Mouse (Mus musculus): ENCODE data around the gene Use1. TPM values are rescaled to one million over a fixed set of nuclear protein-coding genes. Genes with fewer than 3 reads are reported as not detected.

Gene Use1
- polyA plus RNA-seq, 1 experiment from 2014 or later: 78.0 TPM

- no peaks in the 10 kb centered on the region; the same call in none of the 2 replicates for H3K36me3 ChIP-seq (replicated peaks; ENCODE audit: control insufficient read depth, insufficient read depth, low read depth, low read length)
- no peak for DNase-seq (ENCODE audit: low spot score)
- no peaks in the 10 kb centered on the region for H3K9me3 ChIP-seq (replicated peaks; ENCODE audit: control insufficient read depth, low read length)
- H3K27ac ChIP-seq (replicated peaks; ENCODE audit: low read depth, low read length): no peak overlapping the region
- no peaks in the 10 kb centered on the region for H3K27me3 ChIP-seq (ENCODE audit: control insufficient read depth, insufficient read depth, low read length)
- H3K4me3 ChIP-seq (ENCODE audit: low read depth, low read length): no peak overlapping the region
- ATAC-seq (replicated peaks; ENCODE audit: insufficient number of reproducible peaks, low FRiP score, low TSS enrichment, low read depth): no peak
- no peak overlapping the region for H3K9ac ChIP-seq (replicated peaks; ENCODE audit: low read length)
- no peak overlapping the region for H3K4me2 ChIP-seq (ENCODE audit: low read depth, low read length)
- H3K4me1 ChIP-seq (ENCODE audit: control insufficient read depth, insufficient read depth, low read length): no peaks in the 10 kb centered on the region
- 76% methylated on average over 3 of the region's 3 CpGs for WGBS
Observed at GRCm38 (mm10) chr8:71351117-71351516, 15.5 kb upstream of the Use1 start.

- no peaks in the 10 kb centered on the region; the same call in none of the 2 replicates for H3K36me3 ChIP-seq (replicated peaks; ENCODE audit: control insufficient read depth, insufficient read depth, low read depth, low read length)
- no peaks in the 10 kb centered on the region for H3K27me3 ChIP-seq (ENCODE audit: control insufficient read depth, insufficient read depth, low read length)
- ATAC-seq (replicated peaks; ENCODE audit: insufficient number of reproducible peaks, low FRiP score, low TSS enrichment, low read depth): no peak
- WGBS: 93% methylated on average over 1 of the region's 1 CpGs
- no peak overlapping the region for H3K9ac ChIP-seq (replicated peaks; ENCODE audit: low read length)
- no peak overlapping the region for H3K4me3 ChIP-seq (ENCODE audit: low read depth, low read length)
- no peaks in the 10 kb centered on the region for H3K4me1 ChIP-seq (ENCODE audit: control insufficient read depth, insufficient read depth, low read length)
- H3K4me2 ChIP-seq (ENCODE audit: low read depth, low read length): no peak overlapping the region
- no peak overlapping the region for H3K27ac ChIP-seq (replicated peaks; ENCODE audit: low read depth, low read length)
- no peaks in the 10 kb centered on the region for H3K9me3 ChIP-seq (replicated peaks; ENCODE audit: control insufficient read depth, low read length)
- no peak for DNase-seq (ENCODE audit: low spot score)
Observed at GRCm38 (mm10) chr8:71351520-71351919, 15.1 kb upstream of the Use1 start.

GRCm38 (mm10) chr8:71358026-71358425 lies 8.6 kb upstream of the Use1 start:
- H3K9me3 ChIP-seq (replicated peaks; ENCODE audit: control insufficient read depth, low read length): no peaks in the 10 kb centered on the region
- H3K27ac ChIP-seq (replicated peaks; ENCODE audit: low read depth, low read length): no peak overlapping the region
- H3K36me3 ChIP-seq (replicated peaks; ENCODE audit: control insufficient read depth, insufficient read depth, low read depth, low read length): no peaks in the 10 kb centered on the region; the same call in none of the 2 replicates
- H3K4me1 ChIP-seq (ENCODE audit: control insufficient read depth, insufficient read depth, low read length): no peaks in the 10 kb centered on the region
- no peak for ATAC-seq (replicated peaks; ENCODE audit: insufficient number of reproducible peaks, low FRiP score, low TSS enrichment, low read depth)
- no peak overlapping the region for H3K9ac ChIP-seq (replicated peaks; ENCODE audit: low read length)
- no peak overlapping the region for H3K4me2 ChIP-seq (ENCODE audit: low read depth, low read length)
- H3K27me3 ChIP-seq (ENCODE audit: control insufficient read depth, insufficient read depth, low read length): no peaks in the 10 kb centered on the region
- 81% methylated on average over 3 of the region's 3 CpGs for WGBS
- no peak for DNase-seq (ENCODE audit: low spot score)
- H3K4me3 ChIP-seq (ENCODE audit: low read depth, low read length): no peak overlapping the region

- DNase-seq (ENCODE audit: low spot score): no peak
- H3K4me1 ChIP-seq (ENCODE audit: control insufficient read depth, insufficient read depth, low read length): 0 out of 2 replicates have a peak, but pooled peaks cover 3% of the 10 kb centered on the region
- H3K36me3 ChIP-seq (replicated peaks; ENCODE audit: control insufficient read depth, insufficient read depth, low read depth, low read length): no peaks in the 10 kb centered on the region; the same call in 1 of the 2 replicates
- H3K9me3 ChIP-seq (replicated peaks; ENCODE audit: control insufficient read depth, low read length): no peaks in the 10 kb centered on the region
- H3K27me3 ChIP-seq (ENCODE audit: control insufficient read depth, insufficient read depth, low read length): no peaks in the 10 kb centered on the region
- peak overlapping the region; percentile 37 for H3K4me3 ChIP-seq (ENCODE audit: low read depth, low read length)
- H3K4me2 ChIP-seq (ENCODE audit: low read depth, low read length): peak overlapping the region; percentile 56
- ATAC-seq (replicated peaks; ENCODE audit: insufficient number of reproducible peaks, low FRiP score, low TSS enrichment, low read depth): peak; percentile 81
- peak overlapping the region; percentile 35 for H3K9ac ChIP-seq (replicated peaks; ENCODE audit: low read length)
- 49% methylated on average over 17 of the region's 17 CpGs for WGBS
- 0 out of 2 replicates have a peak overlapping the region, but pooled peaks have one; percentile 30 for H3K27ac ChIP-seq (replicated peaks; ENCODE audit: low read depth, low read length)
Observed at GRCm38 (mm10) chr8:71367529-71368176, 1.0 kb downstream of the Use1 start.

- Histone ChIP-seq H3K9ac (replicated peaks; ENCODE audit: low read length) (no peak overlapping the region), H3K4me2 (ENCODE audit: low read depth, low read length) (no peak overlapping the region), H3K9me3 (replicated peaks; ENCODE audit: control insufficient read depth, low read length) (no peaks in the 10 kb centered on the region), H3K27me3 (ENCODE audit: control insufficient read depth, insufficient read depth, low read length) (no peaks in the 10 kb centered on the region), H3K4me3 (ENCODE audit: low read depth, low read length) (no peak overlapping the region), H3K4me1 (ENCODE audit: control insufficient read depth, insufficient read depth, low read length) (0 out of 2 replicates have a peak, but pooled peaks cover 3% of the 10 kb centered on the region), H3K27ac (replicated peaks; ENCODE audit: low read depth, low read length) (no peak overlapping the region), H3K36me3 (replicated peaks; ENCODE audit: control insufficient read depth, insufficient read depth, low read depth, low read length) (no peaks in the 10 kb centered on the region; the same call in 1 of the 2 replicates)
- ATAC-seq (replicated peaks; ENCODE audit: insufficient number of reproducible peaks, low FRiP score, low TSS enrichment, low read depth): no peak
- DNase-seq (ENCODE audit: low spot score): no peak
Observed at GRCm38 (mm10) chr8:71368366-71368765, 1.7 kb downstream of the Use1 start.

GRCm38 (mm10) chr8:71369040-71369718 lies 2.5 kb downstream of the Use1 start:
- Histone ChIP-seq H3K4me3 (ENCODE audit: low read depth, low read length) (no peak overlapping the region), H3K4me2 (ENCODE audit: low read depth, low read length) (no peak overlapping the region), H3K27ac (replicated peaks; ENCODE audit: low read depth, low read length) (no peak overlapping the region), H3K9ac (replicated peaks; ENCODE audit: low read length) (no peak overlapping the region), H3K9me3 (replicated peaks; ENCODE audit: control insufficient read depth, low read length) (no peaks in the 10 kb centered on the region), H3K36me3 (replicated peaks; ENCODE audit: control insufficient read depth, insufficient read depth, low read depth, low read length) (no peaks in the 10 kb centered on the region; the same call in 1 of the 2 replicates), H3K27me3 (ENCODE audit: control insufficient read depth, insufficient read depth, low read length) (no peaks in the 10 kb centered on the region), H3K4me1 (ENCODE audit: control insufficient read depth, insufficient read depth, low read length) (0 out of 2 replicates have a peak, but pooled peaks cover 3% of the 10 kb centered on the region)
- ATAC-seq (replicated peaks; ENCODE audit: insufficient number of reproducible peaks, low FRiP score, low TSS enrichment, low read depth): no peak
- 87% methylated on average over 10 of the region's 10 CpGs for WGBS
- DNase-seq (ENCODE audit: low spot score): no peak

- peak overlapping the region; percentile 2; the same call in 1 of the 2 replicates for H3K9ac ChIP-seq (replicated peaks; ENCODE audit: low read length)
- no peak overlapping the region for H3K27ac ChIP-seq (replicated peaks; ENCODE audit: low read depth, low read length)
- H3K4me1 ChIP-seq (ENCODE audit: control insufficient read depth, insufficient read depth, low read length): peaks cover 6% of the 10 kb centered on the region
Observed at GRCm38 (mm10) chr8:71370711-71371235, 4.1 kb downstream of the Use1 start.

More at GRCm38 (mm10) chr8:71370711-71371235, 4.1 kb downstream of the Use1 start:
- ATAC-seq (replicated peaks; ENCODE audit: insufficient number of reproducible peaks, low FRiP score, low TSS enrichment, low read depth) (no peak), DNase-seq (ENCODE audit: low spot score) (no peak)
- 30% methylated on average over 5 of the region's 5 CpGs for WGBS
- Histone ChIP-seq H3K9me3 (replicated peaks; ENCODE audit: control insufficient read depth, low read length) (no peaks in the 10 kb centered on the region), H3K36me3 (replicated peaks; ENCODE audit: control insufficient read depth, insufficient read depth, low read depth, low read length) (no peaks in the 10 kb centered on the region; the same call in 1 of the 2 replicates), H3K4me2 (ENCODE audit: low read depth, low read length) (peak overlapping the region; percentile 32), H3K4me3 (ENCODE audit: low read depth, low read length) (peak overlapping the region; percentile 70), H3K27me3 (ENCODE audit: control insufficient read depth, insufficient read depth, low read length) (no peaks in the 10 kb centered on the region)

All from embryonic facial prominence, embryonic 11.5 days (tissue).